Mouse (Mus musculus) testis, adult 2 months (tissue): Measurements from ENCODE around the gene Slc7a15.

Experiments
- CTCF ChIP-seq: fragments of 200-500 bp; IDR thresholded peaks from 2 replicates; pipeline ENCODE4 v1.5.1; 2012; ENCODE audit warnings: low read depth, mild to moderate bottlenecking, inconsistent platforms, low read length, moderate library complexity; ENCODE audit not compliant: control insufficient read depth, insufficient read depth, insufficient replicate concordance
- POLR2A ChIP-seq: fragments of 200-500 bp; IDR thresholded peaks from 2 replicates; pipeline ENCODE4 v1.6.1; 2012; ENCODE audit warnings: low read depth, mild to moderate bottlenecking, inconsistent platforms, low read length, moderate library complexity; ENCODE audit not compliant: control insufficient read depth

- TF ChIP-seq CTCF = no peak
- TF ChIP-seq POLR2A = no peak
These were observed 94.7 kb downstream of the Slc7a15 start for GRCm38 (mm10) chr12:8504131-8504530.
